Mouse (Mus musculus) bone marrow macrophage, adult 2 months (primary cell): ENCODE measurements around the gene 2510039O18Rik.

Experiments used
- CTCF ChIP-seq: IDR thresholded peaks from 2 replicates; pipeline ENCODE4 v1.5.1; 2012; ENCODE audit warnings: low read depth, mild to moderate bottlenecking, low read length, moderate library complexity
- POLR2A ChIP-seq: IDR thresholded peaks from 2 replicates; pipeline ENCODE4 v1.6.1; 2012; ENCODE audit warnings: mild to moderate bottlenecking, low read depth, low read length, borderline replicate concordance

GRCm38 (mm10) chr4:147977726-147978125, 37.0 kb downstream of the 2510039O18Rik start:
- TF ChIP-seq CTCF (no peak), POLR2A (no peak)
